9 mouse cellular contexts compared by ENCODE assay signal in the genomic region with DNA sequence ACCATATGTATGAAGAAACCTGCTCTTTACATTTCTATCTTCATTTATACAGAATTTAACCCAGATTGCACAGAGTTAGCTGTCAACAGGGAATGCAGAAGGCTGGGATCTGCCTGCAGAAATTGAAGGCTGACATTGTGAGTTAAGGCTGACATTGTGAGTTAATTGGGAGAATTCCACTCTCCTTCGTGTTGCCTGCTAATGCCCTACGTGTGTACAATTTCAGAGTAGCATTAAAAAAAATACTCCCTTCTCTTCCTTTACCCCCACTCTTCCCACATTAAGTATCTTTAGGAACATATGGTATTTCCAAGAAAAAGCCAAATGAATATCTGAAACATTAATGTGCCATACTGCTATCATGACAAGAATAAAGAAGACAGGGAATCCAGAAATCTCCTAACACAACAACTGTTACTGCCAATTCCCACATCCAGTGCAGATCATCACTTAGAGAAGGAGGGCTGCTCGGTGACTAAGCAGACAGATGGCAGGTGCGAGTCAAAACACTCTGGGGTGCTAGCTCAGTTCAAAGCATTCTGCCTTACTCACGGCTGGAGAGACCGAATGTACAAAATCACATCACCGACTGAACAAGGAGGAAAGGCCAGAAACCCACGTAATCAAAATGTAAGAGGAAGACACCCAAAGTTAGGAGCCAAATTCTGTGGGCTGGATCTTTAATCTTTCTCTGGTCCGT. TPM values are rescaled to one million over a fixed set of nuclear protein-coding genes. Genes with fewer than 3 reads are reported as not detected.
A peak's percentile ranks its signal among the peaks of the same experiment; 100 is the strongest.
DNase-seq lines count a peak whose midpoint lies in the region; ATAC-seq and TF ChIP-seq lines count a peak whose summit lies in the region.
"Had no signal": no experiment of that assay in that cellular context is flagged by ENCODE, and none has a peak within 500 bp of the region (broad histone marks: within the 10 kb centered on the region; RNA-seq: fewer than 3 reads in every experiment).

No protein-coding gene starts in this region.

- H3K27ac ChIP-seq in hindbrain, embryonic 13.5 days = peak overlapping the region; percentile 64; the same call in 1 of the 2 replicates
- no peak overlapping the region for H3K27ac ChIP-seq in hindbrain, embryonic 11.5 days (ENCODE audit: low read depth, low read length)
- 0 out of 2 replicates have a peak overlapping the region, but pooled peaks have one; percentile 55 for H3K27ac ChIP-seq in neural tube, embryonic 14.5 days (ENCODE audit: low read depth, low read length)
- H3K27ac ChIP-seq in lung, postnatal 0 days (ENCODE audit: low read length) = no peak overlapping the region
- H3K27ac ChIP-seq: liver, embryonic 13.5 days had no signal

- no peak for TF ChIP-seq EP300 in lung, postnatal 0 days (IDR thresholded peaks at IDR 0.05)

- peak overlapping the region; percentile 41 for H3K4me2 ChIP-seq in hindbrain, embryonic 13.5 days
- no peak overlapping the region for H3K4me2 ChIP-seq in hindbrain, embryonic 11.5 days (replicated peaks; ENCODE audit: low read depth, low read length)
- H3K4me2 ChIP-seq in neural tube, embryonic 14.5 days (ENCODE audit: low read depth, low read length) = no peak overlapping the region; the same call in 1 of the 2 replicates
- no peak overlapping the region for H3K4me2 ChIP-seq in lung, postnatal 0 days (replicated peaks; ENCODE audit: low read depth, low read length)
- H3K4me2 ChIP-seq: liver, embryonic 13.5 days had no signal

- 0 out of 2 replicates have a peak overlapping the region, but pooled peaks have one; percentile 31 for H3K9ac ChIP-seq in hindbrain, embryonic 13.5 days
- no peak overlapping the region for H3K9ac ChIP-seq in hindbrain, embryonic 11.5 days (ENCODE audit: low read depth, low read length)
- H3K9ac ChIP-seq in neural tube, embryonic 14.5 days (replicated peaks; ENCODE audit: low read depth, low read length) = 0 out of 2 replicates have a peak overlapping the region, but pooled peaks have one; percentile 7
- no peak overlapping the region for H3K9ac ChIP-seq in lung, postnatal 0 days (replicated peaks; ENCODE audit: low read depth)
- H3K9ac ChIP-seq: liver, embryonic 13.5 days had no signal

- no peak overlapping the region for H3K4me3 ChIP-seq in hindbrain, embryonic 13.5 days
- no peak overlapping the region for H3K4me3 ChIP-seq in hindbrain, embryonic 11.5 days (ENCODE audit: low read depth, low read length)
- H3K4me3 ChIP-seq in neural tube, embryonic 14.5 days (ENCODE audit: low read depth, low read length) = no peak overlapping the region
- no peak overlapping the region for H3K4me3 ChIP-seq in lung, postnatal 0 days (ENCODE audit: low read depth, low read length)
- H3K4me3 ChIP-seq: liver, embryonic 13.5 days had no signal

- WGBS in hindbrain, embryonic 13.5 days = 49% methylated on average over 9 of the region's 9 CpGs
- 58% methylated on average over 9 of the region's 9 CpGs for WGBS in hindbrain, embryonic 11.5 days
- WGBS in neural tube, embryonic 14.5 days = 44% methylated on average over 9 of the region's 9 CpGs
- 35% methylated on average over 9 of the region's 9 CpGs for WGBS in lung, postnatal 0 days

- peaks cover 6% of the 10 kb centered on the region for H3K4me1 ChIP-seq in hindbrain, embryonic 13.5 days (replicated peaks)
- H3K4me1 ChIP-seq in hindbrain, embryonic 11.5 days (replicated peaks; ENCODE audit: control insufficient read depth, insufficient read depth, low read length) = no peaks in the 10 kb centered on the region
- no peaks in the 10 kb centered on the region for H3K4me1 ChIP-seq in neural tube, embryonic 14.5 days (ENCODE audit: control insufficient read depth, insufficient read depth, low read length)
- no peaks in the 10 kb centered on the region for H3K4me1 ChIP-seq in lung, postnatal 0 days (ENCODE audit: insufficient read depth, low read depth, low read length)
- H3K4me1 ChIP-seq: liver, embryonic 13.5 days had no signal

- no peaks in the 10 kb centered on the region for H3K9me3 ChIP-seq in hindbrain, embryonic 13.5 days
- no peaks in the 10 kb centered on the region for H3K9me3 ChIP-seq in hindbrain, embryonic 11.5 days (ENCODE audit: control insufficient read depth, low read length)
- H3K9me3 ChIP-seq in neural tube, embryonic 14.5 days (ENCODE audit: control insufficient read depth, low read length) = no peaks in the 10 kb centered on the region
- H3K9me3 ChIP-seq in lung, postnatal 0 days (ENCODE audit: low read length) = no peaks in the 10 kb centered on the region
- H3K9me3 ChIP-seq: liver, embryonic 13.5 days had no signal

- H3K27me3 ChIP-seq in hindbrain, embryonic 13.5 days = no peaks in the 10 kb centered on the region
- H3K27me3 ChIP-seq in hindbrain, embryonic 11.5 days (ENCODE audit: control insufficient read depth, insufficient read depth, low read length) = no peaks in the 10 kb centered on the region
- no peaks in the 10 kb centered on the region for H3K27me3 ChIP-seq in neural tube, embryonic 14.5 days (ENCODE audit: control insufficient read depth, insufficient read depth, low read length)
- H3K27me3 ChIP-seq in lung, postnatal 0 days (replicated peaks; ENCODE audit: insufficient read depth, low read length) = no peaks in the 10 kb centered on the region
- H3K27me3 ChIP-seq: liver, embryonic 13.5 days had no signal

- H3K36me3 ChIP-seq in hindbrain, embryonic 13.5 days = no peaks in the 10 kb centered on the region
- no peaks in the 10 kb centered on the region for H3K36me3 ChIP-seq in hindbrain, embryonic 11.5 days (ENCODE audit: control insufficient read depth, insufficient read depth, low read length)
- H3K36me3 ChIP-seq in neural tube, embryonic 14.5 days (ENCODE audit: control insufficient read depth, insufficient read depth, low read length) = no peaks in the 10 kb centered on the region
- no peaks in the 10 kb centered on the region for H3K36me3 ChIP-seq in lung, postnatal 0 days (ENCODE audit: insufficient read depth, low read length)
- H3K36me3 ChIP-seq: liver, embryonic 13.5 days had no signal

- ATAC-seq in hindbrain, embryonic 13.5 days (ENCODE audit: low FRiP score) = peak; percentile 70
- no peak for ATAC-seq in hindbrain, embryonic 11.5 days (ENCODE audit: low FRiP score)
- peak; percentile 68; the same call in 1 of the 2 replicates for ATAC-seq in neural tube, embryonic 14.5 days (ENCODE audit: low read depth)
- no peak for ATAC-seq in lung, postnatal 0 days

- no peak for TF ChIP-seq CTCF in lung, postnatal 0 days (IDR thresholded peaks at IDR 0.05)

- no peak for DNase-seq in hindbrain, embryonic 11.5 days (ENCODE audit: low spot score)
- peak; percentile 65 for DNase-seq in cerebellum, adult 9-11 months
- DNase-seq in layer of hippocampus, adult 18-20 months (ENCODE audit: low spot score in 2 of 2) = peak; percentile 72 to 80
- no peak for DNase-seq in spleen, postnatal 14 days (ENCODE audit: low spot score in 2 of 2)
- no peak for DNase-seq in lung, postnatal 0 days (ENCODE audit: low spot score)
- DNase-seq in ovary, postnatal 10 days (ENCODE audit: low spot score) = no peak
- DNase-seq: liver, embryonic 13.5 days had no signal

RNA-seq across cellular contexts. Expression of a gene that starts 47.0 kb away (rescaled TPM):
- polyA plus RNA-seq in hindbrain, embryonic 13.5 days (2015; fragmentation: Nextera tagmentation; extraction: Ambion mirVana) = 16.6 and 18.0 TPM in 2 replicates
- 21.1 and 31.1 TPM in 2 replicates for polyA plus RNA-seq in hindbrain, embryonic 11.5 days (2014; fragmentation: Nextera tagmentation; extraction: Ambion mirVana)
- total RNA-seq in layer of hippocampus, adult 18-20 months (2021) = 10 to 100 TPM; 11.7 to 16.5 TPM
- polyA plus RNA-seq in neural tube, embryonic 14.5 days (2014; fragmentation: Nextera tagmentation; extraction: Ambion mirVana) = 19.5 and 23.5 TPM in 2 replicates
- 7.9 and 9.6 TPM in 2 replicates for polyA plus RNA-seq in lung, postnatal 0 days (2015; fragmentation: Nextera tagmentation; extraction: Ambion mirVana)

Comparison
In these comparisons a context has a peak if more than half of its experiments do, and no peak if none do; other contexts are left out.
1. ATAC-seq: peak in hindbrain, embryonic 13.5 days (single experiment) and neural tube, embryonic 14.5 days (single experiment); none in hindbrain, embryonic 11.5 days (single experiment) and lung, postnatal 0 days (single experiment).
2. H3K27ac ChIP-seq: peak in hindbrain, embryonic 13.5 days (single experiment) and neural tube, embryonic 14.5 days (single experiment); none in hindbrain, embryonic 11.5 days (single experiment) and lung, postnatal 0 days (single experiment).
3. H3K9ac ChIP-seq: peak in hindbrain, embryonic 13.5 days (single experiment) and neural tube, embryonic 14.5 days (single experiment); none in hindbrain, embryonic 11.5 days (single experiment) and lung, postnatal 0 days (single experiment).
4. DNase-seq: peak in cerebellum, adult 9-11 months (single experiment) and layer of hippocampus, adult 18-20 months (2 of 2); none in hindbrain, embryonic 11.5 days (single experiment), spleen, postnatal 14 days (0 of 2), lung, postnatal 0 days (single experiment) and ovary, postnatal 10 days (single experiment).